Mouse (Mus musculus): ENCODE data around the gene Nhej1.

The Nhej1 gene

GRCm38 (mm10) chr1:74926721-74927120 lies 198.3 kb downstream of the Nhej1 start:
- peak; percentile 41 for DNase-seq

- no peak for DNase-seq
Measured at GRCm38 (mm10) chr1:74924464-74924863, 200.5 kb downstream of the Nhej1 start.

Data from right cerebral cortex, postnatal 14 days (tissue).